Mouse (Mus musculus) stomach, embryonic 15.5 days (tissue): Measurements from ENCODE around the gene S100a7a. TPM values are rescaled to one million over a fixed set of nuclear protein-coding genes. Genes with fewer than 3 reads are reported as not detected.

Experiments
- ATAC-seq: fragments of 200-750 bp; cut with Nextera tagmentation; 2 replicates; pipeline ENCODE4 v1.8.0; 2017; ENCODE audit warnings: low read depth, moderate number of reproducible peaks, moderate TSS enrichment; ENCODE audit not compliant: insufficient read depth, low FRiP score
- H3K27ac ChIP-seq: fragments of 300-500 bp; sonication (generic); 2 replicates; pipeline ENCODE4 v1.5.1; 2015; ENCODE audit warnings: mild to moderate bottlenecking, inconsistent platforms
- H3K27me3 ChIP-seq: fragments of 300-500 bp; sonication (generic); replicated peaks from 2 replicates; pipeline ENCODE4 v1.6.1; 2015; ENCODE audit warnings: inconsistent platforms
- H3K36me3 ChIP-seq: fragments of 300-500 bp; sonication (generic); 2 replicates; pipeline ENCODE4 v1.6.1; 2015; ENCODE audit warnings: inconsistent platforms
- H3K4me1 ChIP-seq: fragments of 300-500 bp; sonication (generic); 2 replicates; pipeline ENCODE4 v1.6.1; 2015; ENCODE audit warnings: inconsistent platforms
- H3K4me2 ChIP-seq: fragments of 300-500 bp; sonication (generic); 2 replicates; pipeline ENCODE4 v1.6.1; 2015; ENCODE audit warnings: mild to moderate bottlenecking, inconsistent platforms
- H3K4me3 ChIP-seq: fragments of 300-500 bp; sonication (generic); replicated peaks from 2 replicates; pipeline ENCODE4 v1.5.1; 2015; ENCODE audit warnings: inconsistent platforms
- H3K9ac ChIP-seq: fragments of 300-500 bp; sonication (generic); 2 replicates; pipeline ENCODE4 v1.6.1; 2015; ENCODE audit warnings: inconsistent platforms
- H3K9me3 ChIP-seq: fragments of 300-500 bp; sonication (generic); 2 replicates; pipeline ENCODE4 v1.6.1; 2016; ENCODE audit warnings: inconsistent platforms
- WGBS: fragments of 180-500 bp; shearing (Covaris S2); methylation state at CpG from one replicate; pipeline ENCODE4 v1.1.7; 2015; 5-methylcytosine and 5-hydroxymethylcytosine counted together
- polyA plus RNA-seq: library from polyadenylated mRNA; unstranded; fragments of >200 nt; fragmentation: Nextera tagmentation; extraction: Ambion mirVana; gene quantifications from 2 replicates; pipeline ENCODE4 v1.2.1, GENCODE M21; 2015

S100a7a gene
- polyA plus RNA-seq, 1 experiment from 2014 or later, result 2.8 TPM

DNA sequence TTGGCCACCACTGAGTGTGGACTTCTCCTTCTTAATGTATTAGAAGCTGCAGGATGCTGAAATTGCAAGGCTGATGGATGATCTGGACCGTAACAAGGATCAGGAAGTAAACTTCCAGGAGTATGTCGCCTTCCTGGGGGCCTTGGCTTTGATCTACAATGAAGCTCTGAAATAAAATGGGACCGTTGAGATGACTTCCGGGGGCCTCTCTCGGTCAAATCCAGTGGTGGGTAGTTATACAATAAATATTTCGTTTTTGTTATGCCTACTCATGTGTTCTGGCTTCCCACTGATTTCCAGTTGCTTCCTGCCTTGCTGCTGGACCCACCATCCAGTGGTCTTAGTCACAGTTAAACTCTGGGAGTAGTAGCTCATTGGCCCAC is 39.7 kb upstream of the S100a7a start:
- 83% methylated on average over 6 of the region's 6 CpGs for WGBS
- no peak for ATAC-seq
- peak overlapping the region; percentile 85 for H3K27ac ChIP-seq
- peak overlapping the region; percentile 71 for H3K4me2 ChIP-seq
- H3K4me3 ChIP-seq, result peak overlapping the region; percentile 51
- no peaks in the 10 kb centered on the region for H3K36me3 ChIP-seq
- peaks cover 21% of the 10 kb centered on the region for H3K4me1 ChIP-seq
- no peaks in the 10 kb centered on the region for H3K9me3 ChIP-seq
- no peak overlapping the region for H3K9ac ChIP-seq
- no peaks in the 10 kb centered on the region for H3K27me3 ChIP-seq

DNA sequence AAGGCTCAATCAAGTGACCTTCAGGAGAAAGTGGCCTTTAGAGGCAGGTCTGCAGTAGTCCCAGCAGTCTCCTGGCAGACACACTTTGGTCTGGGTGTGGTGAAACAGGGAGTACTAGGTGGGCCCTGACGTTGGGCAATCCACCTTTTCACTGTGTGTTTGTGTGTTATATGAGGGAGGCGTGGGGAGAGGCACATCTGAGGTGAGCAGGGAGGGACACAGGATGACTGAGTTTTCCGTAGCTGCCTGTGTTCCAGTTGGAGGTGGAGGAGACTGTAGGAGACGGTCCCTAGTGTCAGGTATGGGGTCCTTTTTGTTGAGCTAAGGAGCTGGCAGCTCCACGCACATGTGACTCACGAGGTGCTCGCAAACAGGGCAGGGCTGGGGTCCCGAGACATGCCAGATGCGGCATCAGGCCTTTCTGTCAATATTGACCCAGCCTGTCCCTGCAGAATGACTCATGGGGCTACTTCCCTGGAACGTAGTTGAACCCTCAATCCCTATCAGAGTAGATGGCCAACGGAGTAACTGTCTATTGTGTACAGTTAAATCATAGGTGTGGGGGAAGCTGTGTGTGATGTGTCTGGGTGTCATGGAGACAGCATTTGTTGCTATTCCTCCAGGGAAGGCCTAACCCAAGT is 39.1 kb upstream of the S100a7a start:
- H3K27ac ChIP-seq, result peak overlapping the region; percentile 85
- 56% methylated on average over 11 of the region's 11 CpGs for WGBS
- no peaks in the 10 kb centered on the region for H3K9me3 ChIP-seq
- H3K4me1 ChIP-seq, result peaks cover 21% of the 10 kb centered on the region
- no peaks in the 10 kb centered on the region for H3K27me3 ChIP-seq
- peak overlapping the region; percentile 71 for H3K4me2 ChIP-seq
- H3K4me3 ChIP-seq, result peak overlapping the region; percentile 51
- no peaks in the 10 kb centered on the region for H3K36me3 ChIP-seq
- H3K9ac ChIP-seq, result no peak overlapping the region
- peak; percentile 51 for ATAC-seq

DNA sequence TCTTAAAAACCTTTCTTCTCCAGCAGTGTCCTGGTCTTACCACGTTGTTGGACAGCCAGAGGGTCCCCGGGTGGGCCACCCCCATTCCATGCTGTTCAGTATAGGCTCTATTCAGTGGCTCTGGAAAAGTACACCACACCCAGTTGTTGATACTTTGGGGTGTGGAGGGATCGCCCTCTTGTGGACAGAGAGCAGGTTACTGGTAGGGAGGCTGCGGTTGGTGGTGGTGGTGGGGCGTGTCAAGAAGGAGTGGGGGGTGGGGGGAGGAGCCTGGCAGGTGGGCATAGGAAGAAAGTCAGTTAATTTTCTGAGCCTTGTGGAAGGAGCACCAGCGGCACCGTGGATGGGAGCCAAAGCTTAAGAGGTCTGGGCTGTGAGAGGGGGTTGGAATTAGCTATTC is 38.4 kb upstream of the S100a7a start:
- Histone ChIP-seq H3K4me3 (peak overlapping the region; percentile 51), H3K4me2 (peak overlapping the region; percentile 71), H3K27ac (peak overlapping the region; percentile 85; the same call in 1 of the 2 replicates), H3K36me3 (no peaks in the 10 kb centered on the region), H3K9ac (no peak overlapping the region), H3K27me3 (no peaks in the 10 kb centered on the region), H3K4me1 (peaks cover 21% of the 10 kb centered on the region), H3K9me3 (no peaks in the 10 kb centered on the region)
- peak; percentile 68 for ATAC-seq
- WGBS, result 9% methylated on average over 7 of the region's 7 CpGs

DNA sequence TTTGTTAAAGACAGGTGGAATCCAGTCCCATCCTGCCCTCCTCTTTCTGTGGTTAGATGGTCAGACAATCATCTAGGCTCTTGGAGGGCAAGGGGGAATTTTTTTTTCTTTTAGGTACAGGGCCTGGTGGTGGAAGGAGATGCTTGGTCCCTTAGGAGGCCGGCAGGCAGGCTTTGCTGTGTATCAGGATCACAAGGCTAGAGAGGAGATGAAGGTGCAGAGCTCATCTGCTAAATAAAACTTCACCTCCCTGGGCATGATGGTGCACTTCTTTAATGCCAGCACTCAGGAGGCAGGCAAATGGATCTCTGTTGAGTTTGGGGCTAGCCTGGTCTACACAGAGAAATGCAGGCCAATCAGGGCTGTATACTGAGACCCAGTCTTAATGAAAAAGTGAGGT is 37.9 kb upstream of the S100a7a start:
- peak overlapping the region; percentile 51; the same call in 1 of the 2 replicates for H3K4me3 ChIP-seq
- peaks cover 21% of the 10 kb centered on the region for H3K4me1 ChIP-seq
- no peak overlapping the region for H3K9ac ChIP-seq
- 61% methylated on average over 1 of the region's 1 CpGs for WGBS
- no peak for ATAC-seq
- no peaks in the 10 kb centered on the region for H3K27me3 ChIP-seq
- H3K27ac ChIP-seq, result 0 out of 2 replicates have a peak overlapping the region, but pooled peaks have one; percentile 35
- H3K36me3 ChIP-seq, result no peaks in the 10 kb centered on the region
- H3K9me3 ChIP-seq, result no peaks in the 10 kb centered on the region
- peak overlapping the region; percentile 71; the same call in 1 of the 2 replicates for H3K4me2 ChIP-seq

DNA sequence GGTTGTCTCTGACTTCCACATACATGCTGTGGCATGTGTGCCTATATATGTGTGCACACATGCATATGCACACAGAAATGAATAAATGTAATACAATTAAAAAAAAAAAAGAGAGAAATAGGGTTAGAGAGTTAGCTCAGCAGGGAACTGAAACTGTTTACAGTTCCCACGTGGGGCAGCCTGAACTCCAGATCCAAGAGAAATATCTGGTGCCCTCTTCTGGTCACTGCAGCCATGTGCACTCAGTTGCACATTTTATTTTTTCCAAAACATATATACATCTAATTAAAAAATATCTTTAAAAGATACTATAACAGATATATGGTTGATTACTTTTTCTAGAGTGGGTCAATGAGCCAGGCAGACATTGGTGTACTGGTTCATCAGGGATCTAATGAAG is 36.2 kb upstream of the S100a7a start:
- WGBS, result 3% methylated on average over 1 of the region's 1 CpGs
- Histone ChIP-seq H3K27me3 (no peaks in the 10 kb centered on the region), H3K36me3 (no peaks in the 10 kb centered on the region), H3K9me3 (no peaks in the 10 kb centered on the region), H3K9ac (no peak overlapping the region), H3K4me2 (no peak overlapping the region), H3K4me1 (peaks cover 21% of the 10 kb centered on the region), H3K27ac (no peak overlapping the region), H3K4me3 (no peak overlapping the region)
- ATAC-seq, result no peak

DNA sequence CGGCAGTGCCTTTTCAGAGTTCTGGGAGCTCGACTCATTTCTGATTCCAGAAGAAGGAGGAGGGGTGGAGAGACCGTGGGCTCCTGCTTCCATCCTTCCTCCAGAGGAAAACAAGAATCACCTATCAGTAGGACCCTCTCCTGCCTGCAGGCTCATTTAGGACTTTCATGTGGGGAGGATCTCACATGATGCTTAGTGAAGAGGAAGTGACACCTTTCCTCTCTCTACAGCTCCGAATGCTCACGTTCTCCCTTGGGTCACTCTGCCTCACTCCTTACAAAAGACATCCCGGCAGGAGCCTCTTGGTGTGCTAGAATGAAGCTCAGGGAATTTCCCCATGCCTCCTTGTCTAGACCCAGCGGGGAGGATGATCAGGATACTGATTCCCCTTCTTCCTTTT is 32.3 kb upstream of the S100a7a start:
- Histone ChIP-seq H3K4me2 (no peak overlapping the region), H3K9ac (no peak overlapping the region), H3K27me3 (no peaks in the 10 kb centered on the region), H3K27ac (no peak overlapping the region), H3K4me3 (no peak overlapping the region), H3K9me3 (no peaks in the 10 kb centered on the region), H3K36me3 (no peaks in the 10 kb centered on the region), H3K4me1 (peaks cover 15% of the 10 kb centered on the region)
- ATAC-seq, result no peak
- WGBS, result 45% methylated on average over 7 of the region's 7 CpGs

DNA sequence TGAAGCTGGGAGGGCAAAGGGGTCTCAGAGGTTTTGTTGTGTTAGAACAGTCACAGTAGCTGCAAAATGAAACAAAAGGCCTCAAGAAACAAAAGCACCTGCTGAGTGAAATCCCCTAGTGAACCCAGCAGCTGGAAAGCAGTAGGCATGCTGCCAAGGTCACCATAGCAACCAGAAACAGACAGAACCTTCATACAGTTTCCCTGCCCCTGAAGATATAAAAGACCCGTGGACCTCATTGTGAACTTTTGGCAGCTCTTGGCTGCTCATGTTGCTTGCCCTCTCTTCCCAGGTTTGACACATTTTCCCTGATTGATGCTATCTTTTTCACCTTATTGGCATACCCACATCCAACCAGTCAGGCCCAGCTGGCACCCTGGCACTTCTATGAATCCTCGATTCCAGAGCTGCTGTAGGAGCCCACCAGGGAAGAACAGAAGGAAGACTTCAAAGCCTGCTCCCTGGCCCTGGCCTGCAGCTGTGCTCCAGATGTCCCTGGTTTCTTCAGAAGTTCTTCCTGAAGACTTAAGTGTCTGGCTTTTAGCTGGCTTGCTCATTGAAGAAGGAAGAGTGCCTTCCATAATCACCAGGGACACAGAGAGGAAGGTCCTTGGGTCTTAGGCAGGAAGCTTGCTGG is 30.3 kb upstream of the S100a7a start:
- Histone ChIP-seq H3K9ac (no peak overlapping the region), H3K4me3 (no peak overlapping the region), H3K36me3 (no peaks in the 10 kb centered on the region), H3K4me1 (peaks cover 15% of the 10 kb centered on the region), H3K27me3 (no peaks in the 10 kb centered on the region), H3K27ac (peak overlapping the region; percentile 51), H3K4me2 (no peak overlapping the region), H3K9me3 (no peaks in the 10 kb centered on the region)
- ATAC-seq, result peak; percentile 34; the same call in 1 of the 2 replicates
- 19% methylated on average over 2 of the region's 2 CpGs for WGBS

DNA sequence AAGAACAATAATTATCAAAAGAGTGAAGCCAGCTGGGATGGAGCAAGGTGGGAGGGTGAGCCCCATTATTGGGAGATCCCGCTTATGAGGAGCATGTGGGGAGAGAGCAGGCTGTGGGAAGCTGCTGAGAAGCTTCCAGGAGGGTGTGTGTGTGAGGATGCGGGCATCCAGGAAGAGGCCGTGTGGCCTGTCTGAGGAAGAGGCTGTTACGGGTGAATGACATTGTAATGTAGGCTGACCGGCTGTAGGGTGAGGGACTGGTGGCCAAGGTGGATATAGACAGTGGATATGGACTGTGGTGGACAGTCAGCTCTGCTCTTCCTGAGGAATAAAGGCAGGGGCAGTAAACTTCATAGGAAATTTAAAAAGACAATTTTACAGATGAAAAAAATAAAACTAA is 28.3 kb upstream of the S100a7a start:
- H3K36me3 ChIP-seq, result no peaks in the 10 kb centered on the region

DNA sequence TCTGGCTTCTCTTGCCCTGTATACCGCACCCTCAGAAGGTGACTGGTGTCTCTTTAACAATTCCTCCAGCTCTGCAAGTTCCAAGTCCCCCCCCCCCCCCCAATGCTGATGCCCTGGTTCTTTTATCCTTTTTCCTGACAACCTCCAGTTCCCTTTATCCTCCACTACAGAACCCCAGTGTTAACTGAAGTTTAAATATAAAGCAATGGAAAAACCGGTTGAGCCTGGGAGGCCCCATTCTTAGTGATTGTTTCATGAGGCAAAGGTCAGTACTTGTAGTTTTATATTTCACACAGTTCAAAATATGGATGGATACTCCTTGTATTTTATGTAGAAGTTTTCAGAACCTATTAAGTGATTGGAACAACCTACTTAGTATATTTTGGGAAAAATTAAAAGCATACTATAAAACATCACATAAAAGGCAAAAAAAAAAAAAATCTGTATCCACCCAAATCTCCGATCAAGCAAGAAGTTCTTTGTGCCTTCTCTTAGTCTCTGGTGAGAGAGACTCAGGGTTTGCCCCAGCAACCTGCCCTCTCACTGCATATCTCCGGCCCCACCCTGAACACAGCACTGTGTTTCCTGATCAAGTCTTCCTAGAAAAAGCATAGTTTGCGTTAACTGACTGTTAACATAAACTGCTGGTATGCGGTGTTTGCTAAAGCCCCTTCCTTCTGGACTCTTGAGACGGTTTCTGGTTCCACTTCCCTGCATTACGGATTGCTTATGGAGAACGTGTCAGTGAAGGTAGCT is 27.4 kb upstream of the S100a7a start:
- Histone ChIP-seq H3K9me3 (no peaks in the 10 kb centered on the region), H3K27me3 (no peaks in the 10 kb centered on the region), H3K27ac (peak overlapping the region; percentile 90), H3K4me3 (no peak overlapping the region), H3K36me3 (no peaks in the 10 kb centered on the region), H3K4me2 (no peak overlapping the region), H3K9ac (no peak overlapping the region), H3K4me1 (peaks cover 15% of the 10 kb centered on the region)
- WGBS, result 41% methylated on average over 9 of the region's 9 CpGs
- peak; percentile 59 for ATAC-seq

More for the DNA sequence above, 28.3 kb upstream of the S100a7a start:
- H3K4me3 ChIP-seq, result no peak overlapping the region
- H3K9ac ChIP-seq, result no peak overlapping the region
- no peak overlapping the region for H3K4me2 ChIP-seq
- H3K4me1 ChIP-seq, result peaks cover 15% of the 10 kb centered on the region
- peak overlapping the region; percentile 90 for H3K27ac ChIP-seq
- 76% methylated on average over 5 of the region's 5 CpGs for WGBS
- ATAC-seq, result no peak
- no peaks in the 10 kb centered on the region for H3K9me3 ChIP-seq
- no peaks in the 10 kb centered on the region for H3K27me3 ChIP-seq

DNA sequence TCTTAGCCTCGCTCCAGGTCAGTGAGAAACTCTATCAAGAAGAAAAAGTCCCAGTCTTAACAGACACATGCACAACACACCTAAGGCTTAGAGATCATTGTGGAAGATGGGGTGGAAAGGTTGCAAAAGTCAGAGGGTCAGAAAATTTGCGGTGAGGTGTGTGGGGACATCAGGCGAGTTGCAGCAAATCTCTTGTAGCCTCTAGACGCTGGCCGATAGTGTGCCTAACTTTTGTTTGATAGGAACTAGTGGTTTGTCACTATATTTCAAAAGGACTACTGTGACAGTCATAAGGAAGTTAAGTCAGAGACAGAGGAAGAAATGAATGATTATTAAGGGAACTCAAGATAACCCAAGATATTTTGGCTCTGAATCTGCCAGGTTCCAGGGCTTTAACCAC is 26.5 kb upstream of the S100a7a start:
- no peaks in the 10 kb centered on the region for H3K27me3 ChIP-seq
- 86% methylated on average over 5 of the region's 5 CpGs for WGBS
- no peak for ATAC-seq
- H3K4me2 ChIP-seq, result no peak overlapping the region
- no peak overlapping the region for H3K4me3 ChIP-seq
- H3K9me3 ChIP-seq, result no peaks in the 10 kb centered on the region
- H3K9ac ChIP-seq, result no peak overlapping the region
- peak overlapping the region; percentile 87 for H3K27ac ChIP-seq
- H3K4me1 ChIP-seq, result peaks cover 15% of the 10 kb centered on the region
- no peaks in the 10 kb centered on the region for H3K36me3 ChIP-seq

DNA sequence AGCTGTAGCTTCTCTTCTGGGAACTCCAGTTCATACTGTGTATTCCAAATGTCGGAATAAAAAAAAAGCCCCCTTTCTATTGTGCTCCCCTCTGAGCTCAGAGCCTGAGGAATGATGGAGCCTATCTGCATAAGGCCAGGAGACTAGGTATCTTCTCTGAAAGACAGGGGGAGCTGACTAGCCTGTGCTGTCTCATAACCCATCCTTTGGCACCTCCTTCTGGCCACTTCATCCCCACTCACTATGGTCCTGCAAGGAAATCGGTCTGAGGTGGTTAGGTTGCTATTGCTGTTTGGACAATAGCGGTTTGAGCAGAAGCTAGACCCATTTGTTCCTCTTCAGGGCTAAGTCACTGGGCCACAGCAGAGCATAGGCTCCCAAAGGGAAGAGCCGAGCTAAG is 26.0 kb upstream of the S100a7a start:
- Histone ChIP-seq H3K27ac (peak overlapping the region; percentile 87; the same call in 1 of the 2 replicates), H3K27me3 (no peaks in the 10 kb centered on the region), H3K9me3 (no peaks in the 10 kb centered on the region), H3K4me3 (no peak overlapping the region), H3K4me1 (peaks cover 15% of the 10 kb centered on the region), H3K4me2 (no peak overlapping the region), H3K9ac (no peak overlapping the region), H3K36me3 (no peaks in the 10 kb centered on the region)
- WGBS, result 57% methylated on average over 4 of the region's 4 CpGs
- peak; percentile 41; the same call in 1 of the 2 replicates for ATAC-seq

DNA sequence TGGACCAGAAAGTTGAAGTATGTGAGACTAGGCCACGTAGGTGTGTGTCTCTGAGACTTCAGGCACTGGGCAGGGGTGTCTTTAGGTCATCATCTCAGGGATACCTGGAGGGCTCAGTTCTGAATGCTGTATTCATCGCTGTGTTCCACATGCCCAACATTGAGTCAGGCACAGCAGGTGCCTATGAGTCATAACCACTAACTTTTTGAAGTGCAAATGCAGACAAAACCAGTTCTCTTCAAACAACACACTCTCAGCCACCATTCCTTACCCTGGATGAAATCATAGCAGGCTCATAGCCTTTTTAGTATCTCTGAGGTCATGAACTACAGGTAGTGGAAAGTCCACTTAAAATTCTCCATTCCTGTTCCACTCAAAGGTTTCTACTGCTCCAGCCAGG is 24.5 kb upstream of the S100a7a start:
- H3K27ac ChIP-seq, result no peak overlapping the region
- no peak overlapping the region for H3K4me2 ChIP-seq
- no peak overlapping the region for H3K9ac ChIP-seq
- H3K4me3 ChIP-seq, result no peak overlapping the region
- no peaks in the 10 kb centered on the region for H3K9me3 ChIP-seq
- H3K36me3 ChIP-seq, result no peaks in the 10 kb centered on the region
- 0 out of 2 replicates have a peak, but pooled peaks have one; percentile 27 for ATAC-seq
- no peaks in the 10 kb centered on the region for H3K27me3 ChIP-seq
- no peaks in the 10 kb centered on the region; the same call in 1 of the 2 replicates for H3K4me1 ChIP-seq
- 67% methylated on average over 2 of the region's 2 CpGs for WGBS
